Mouse (Mus musculus) liver, embryonic 13.5 days (tissue): ENCODE measurements around the gene Slc43a2. TPM values are rescaled to one million over a fixed set of nuclear protein-coding genes. Genes with fewer than 3 reads are reported as not detected.

Experiments
- ATAC-seq: fragments of 200-750 bp; cut with Nextera tagmentation; 2 replicates; pipeline ENCODE4 v1.8.0; 2017; ENCODE audit warnings: low read depth, mild to moderate bottlenecking, moderate number of reproducible peaks, moderate library complexity
- DNase-seq: peaks from one replicate; pipeline ENCODE4 v3.0.0; 2022
- H3K27ac ChIP-seq: fragments of 300-500 bp; sonication (generic); 2 replicates; pipeline ENCODE4 v1.5.1; 2015; ENCODE audit warnings: moderate library complexity, mild to moderate bottlenecking, inconsistent platforms
- H3K27me3 ChIP-seq: fragments of 300-500 bp; sonication (generic); 2 replicates; pipeline ENCODE4 v1.6.1; 2015; ENCODE audit warnings: mild to moderate bottlenecking, inconsistent platforms
- H3K36me3 ChIP-seq: fragments of 300-500 bp; sonication (generic); 2 replicates; pipeline ENCODE4 v1.6.1; 2015; ENCODE audit warnings: mild to moderate bottlenecking, inconsistent platforms
- H3K4me1 ChIP-seq: fragments of 300-500 bp; sonication (generic); replicated peaks from 2 replicates; pipeline ENCODE4 v1.6.1; 2015; ENCODE audit warnings: inconsistent platforms
- H3K4me2 ChIP-seq: fragments of 300-500 bp; sonication (generic); 2 replicates; pipeline ENCODE4 v1.6.1; 2015; ENCODE audit warnings: inconsistent platforms, mild to moderate bottlenecking, moderate library complexity
- H3K4me3 ChIP-seq: fragments of 300-500 bp; sonication (generic); replicated peaks from 2 replicates; pipeline ENCODE4 v1.5.1; 2015; ENCODE audit warnings: mild to moderate bottlenecking, inconsistent platforms
- H3K9ac ChIP-seq: fragments of 300-500 bp; sonication (generic); 2 replicates; pipeline ENCODE4 v1.6.1; 2015; ENCODE audit warnings: mild to moderate bottlenecking, inconsistent platforms
- H3K9me3 ChIP-seq: fragments of 300-500 bp; sonication (generic); replicated peaks from 2 replicates; pipeline ENCODE4 v1.6.1; 2016; ENCODE audit warnings: inconsistent platforms
- WGBS: fragments of 180-500 bp; shearing (Covaris S2); methylation state at CpG from one replicate; pipeline ENCODE4 v1.1.7; 2015; ENCODE audit not compliant: insufficient replicate concordance; 5-methylcytosine and 5-hydroxymethylcytosine counted together
- polyA plus RNA-seq: library from polyadenylated mRNA; unstranded; fragments of >200 nt; fragmentation: Nextera tagmentation; extraction: Ambion mirVana; gene quantifications from 2 replicates; pipeline ENCODE4 v1.2.1, GENCODE M21; 2015

The Slc43a2 gene
- polyA plus RNA-seq, 1 experiment from 2014 or later = 3.7 TPM

GRCm38 (mm10) chr11:75566276-75567196 lies 35.0 kb downstream of the Slc43a2 start:
- DNase-seq = no peak
- 65% methylated on average over 13 of the region's 13 CpGs for WGBS
- Histone ChIP-seq H3K27me3 (peaks cover 2% of the 10 kb centered on the region; the same call in 1 of the 2 replicates), H3K4me3 (no peak overlapping the region), H3K9me3 (no peaks in the 10 kb centered on the region), H3K4me1 (peaks cover 62% of the 10 kb centered on the region), H3K27ac (peak overlapping the region; percentile 10; the same call in 1 of the 2 replicates), H3K36me3 (no peaks in the 10 kb centered on the region), H3K9ac (0 out of 2 replicates have a peak overlapping the region, but pooled peaks have one; percentile 19), H3K4me2 (no peak overlapping the region)
- ATAC-seq = no peak

- Histone ChIP-seq H3K4me3 (no peak overlapping the region), H3K27ac (0 out of 2 replicates have a peak overlapping the region, but pooled peaks have one; percentile 10), H3K9ac (no peak overlapping the region), H3K4me1 (peaks cover 71% of the 10 kb centered on the region), H3K4me2 (no peak overlapping the region), H3K27me3 (peaks cover 5% of the 10 kb centered on the region; the same call in 1 of the 2 replicates), H3K36me3 (no peaks in the 10 kb centered on the region), H3K9me3 (no peaks in the 10 kb centered on the region)
- 33% methylated on average over 9 of the region's 9 CpGs for WGBS
- DNase-seq (no peak), ATAC-seq (no peak)
Measured at GRCm38 (mm10) chr11:75567346-75568114, 36.0 kb downstream of the Slc43a2 start.

GRCm38 (mm10) chr11:75568115-75568511 lies 36.6 kb downstream of the Slc43a2 start:
- H3K4me2 ChIP-seq = no peak overlapping the region
- no peak for ATAC-seq
- no peak overlapping the region for H3K27ac ChIP-seq
- H3K9ac ChIP-seq = no peak overlapping the region
- no peak overlapping the region for H3K4me3 ChIP-seq
- peaks cover 5% of the 10 kb centered on the region; the same call in 1 of the 2 replicates for H3K27me3 ChIP-seq
- H3K9me3 ChIP-seq = no peaks in the 10 kb centered on the region
- peaks cover 74% of the 10 kb centered on the region for H3K4me1 ChIP-seq
- DNase-seq = no peak
- H3K36me3 ChIP-seq = no peaks in the 10 kb centered on the region
- WGBS = 71% methylated on average over 6 of the region's 6 CpGs

- H3K27ac ChIP-seq = no peak overlapping the region
- ATAC-seq = no peak
Measured at GRCm38 (mm10) chr11:75568962-75569361, 37.5 kb downstream of the Slc43a2 start.

GRCm38 (mm10) chr11:75570375-75571125 lies 39.1 kb downstream of the Slc43a2 start:
- Histone ChIP-seq H3K9me3 (no peaks in the 10 kb centered on the region), H3K27me3 (peaks cover 5% of the 10 kb centered on the region; the same call in 1 of the 2 replicates), H3K27ac (no peak overlapping the region), H3K4me1 (peaks cover 55% of the 10 kb centered on the region), H3K9ac (no peak overlapping the region), H3K36me3 (no peaks in the 10 kb centered on the region), H3K4me2 (no peak overlapping the region), H3K4me3 (no peak overlapping the region)
- DNase-seq = no peak
- WGBS = 78% methylated on average over 17 of the region's 17 CpGs
- ATAC-seq = no peak

More at GRCm38 (mm10) chr11:75568962-75569361, 37.5 kb downstream of the Slc43a2 start:
- H3K9ac ChIP-seq = no peak overlapping the region
- no peak overlapping the region for H3K4me3 ChIP-seq
- peaks cover 5% of the 10 kb centered on the region; the same call in 1 of the 2 replicates for H3K27me3 ChIP-seq
- no peak for DNase-seq
- 81% methylated on average over 12 of the region's 12 CpGs for WGBS
- H3K4me2 ChIP-seq = no peak overlapping the region
- H3K4me1 ChIP-seq = peaks cover 71% of the 10 kb centered on the region
- no peaks in the 10 kb centered on the region for H3K9me3 ChIP-seq
- no peaks in the 10 kb centered on the region for H3K36me3 ChIP-seq

- 36% methylated on average over 14 of the region's 14 CpGs for WGBS
- no peak for DNase-seq
- H3K9me3 ChIP-seq = no peaks in the 10 kb centered on the region
- H3K27me3 ChIP-seq = peaks cover 5% of the 10 kb centered on the region; the same call in 1 of the 2 replicates
- no peak overlapping the region for H3K4me2 ChIP-seq
- ATAC-seq = peak; percentile 27
- H3K9ac ChIP-seq = no peak overlapping the region
- H3K36me3 ChIP-seq = no peaks in the 10 kb centered on the region
- peaks cover 50% of the 10 kb centered on the region for H3K4me1 ChIP-seq
- peak overlapping the region; percentile 5; the same call in 1 of the 2 replicates for H3K27ac ChIP-seq
- no peak overlapping the region for H3K4me3 ChIP-seq
Measured at GRCm38 (mm10) chr11:75571126-75571990, 39.9 kb downstream of the Slc43a2 start.

GRCm38 (mm10) chr11:75572301-75572791 lies 40.9 kb downstream of the Slc43a2 start:
- H3K9ac ChIP-seq = no peak overlapping the region
- no peaks in the 10 kb centered on the region for H3K36me3 ChIP-seq
- DNase-seq = no peak

GRCm38 (mm10) chr11:75572854-75573650 lies 41.6 kb downstream of the Slc43a2 start:
- Histone ChIP-seq H3K4me1 (peaks cover 34% of the 10 kb centered on the region), H3K27me3 (peaks cover 5% of the 10 kb centered on the region; the same call in 1 of the 2 replicates), H3K36me3 (no peaks in the 10 kb centered on the region), H3K9ac (peak overlapping the region; percentile 33), H3K4me3 (no peak overlapping the region), H3K27ac (0 out of 2 replicates have a peak overlapping the region, but pooled peaks have one; percentile 31), H3K4me2 (peak overlapping the region; percentile 23), H3K9me3 (no peaks in the 10 kb centered on the region)
- WGBS = 7% methylated on average over 12 of the region's 12 CpGs
- ATAC-seq (peak; percentile 87), DNase-seq (peak; percentile 84)

More at GRCm38 (mm10) chr11:75572301-75572791, 40.9 kb downstream of the Slc43a2 start:
- Histone ChIP-seq H3K4me1 (peaks cover 41% of the 10 kb centered on the region), H3K27me3 (peaks cover 5% of the 10 kb centered on the region; the same call in 1 of the 2 replicates), H3K9me3 (no peaks in the 10 kb centered on the region), H3K4me2 (peak overlapping the region; percentile 23; the same call in 1 of the 2 replicates), H3K4me3 (no peak overlapping the region), H3K27ac (no peak overlapping the region)
- ATAC-seq = no peak
- 16% methylated on average over 8 of the region's 10 CpGs for whole genome bisulfite sequencing

GRCm38 (mm10) chr11:75574378-75575123 lies 43.1 kb downstream of the Slc43a2 start:
- Histone ChIP-seq H3K9ac (no peak overlapping the region), H3K9me3 (no peaks in the 10 kb centered on the region), H3K27ac (no peak overlapping the region), H3K4me1 (peaks cover 30% of the 10 kb centered on the region), H3K27me3 (peaks cover 5% of the 10 kb centered on the region; the same call in 1 of the 2 replicates), H3K4me3 (no peak overlapping the region), H3K4me2 (no peak overlapping the region), H3K36me3 (no peaks in the 10 kb centered on the region)
- DNase-seq = no peak
- 69% methylated on average over 5 of the region's 5 CpGs for WGBS
- no peak for ATAC-seq
